Mouse (Mus musculus): ENCODE measurements at regions not wholly inside any gene's neighbourhood (a gene's known extent, or its start where the extent isn't known, plus 50 kb on each side); places are given as distances from the start of the nearest gene placed in this dataset.

- Histone ChIP-seq H3K4me1 (replicated peaks; ENCODE audit: low read depth, low read length) (peaks cover 32% of the 10 kb centered on the region), H3K4me3 (replicated peaks; ENCODE audit: low read length) (no peak overlapping the region), H3K9me3 (ENCODE audit: low read length) (peaks cover 11% of the 10 kb centered on the region), H3K36me3 (ENCODE audit: insufficient read depth, low read length) (no peaks in the 10 kb centered on the region), H3K27me3 (ENCODE audit: insufficient read depth, low read length) (peaks cover 84% of the 10 kb centered on the region)
- TF ChIP-seq POU5F1 (IDR thresholded peaks at IDR 0.05; ENCODE audit: borderline replicate concordance, low read length) (no peak), CTCF (conservative IDR thresholded peaks at IDR 0.05; ENCODE audit: low read length) (no peak), NANOG (IDR thresholded peaks at IDR 0.05; ENCODE audit: borderline replicate concordance, low read length) (no peak)
These were observed 116.8 kb upstream of the Shb start for GRCm38 (mm10) chr4:45648884-45649577.

DNA sequence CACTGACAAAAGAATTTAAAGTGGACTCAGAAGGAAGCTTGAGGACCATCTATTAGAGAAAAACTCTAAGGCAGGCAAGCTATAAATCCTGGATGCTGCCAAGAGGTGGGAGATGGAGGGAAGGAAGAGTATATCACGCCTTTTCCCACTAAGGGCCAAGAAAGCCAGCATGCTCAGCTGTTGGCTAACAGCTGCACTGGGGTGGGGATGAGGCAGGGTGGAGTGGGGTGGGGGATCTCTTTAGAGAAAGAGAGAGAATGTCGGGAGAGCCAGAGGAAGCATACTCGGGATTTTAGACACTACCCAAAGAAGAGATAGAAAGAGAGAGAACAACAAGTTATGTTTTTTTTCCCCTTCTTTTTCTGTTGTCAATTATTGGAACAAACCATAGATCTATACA is 115.2 kb upstream of the Shb start:
- H3K9me3 ChIP-seq (ENCODE audit: low read length) = peaks cover 5% of the 10 kb centered on the region
- H3K4me1 ChIP-seq (replicated peaks; ENCODE audit: low read depth, low read length) = peaks cover 32% of the 10 kb centered on the region
- peaks cover 87% of the 10 kb centered on the region for H3K27me3 ChIP-seq (ENCODE audit: insufficient read depth, low read length)
- TF ChIP-seq CTCF (conservative IDR thresholded peaks at IDR 0.05; ENCODE audit: low read length) (no peak), POU5F1 (IDR thresholded peaks at IDR 0.05; ENCODE audit: borderline replicate concordance, low read length) (no peak), NANOG (IDR thresholded peaks at IDR 0.05; ENCODE audit: borderline replicate concordance, low read length) (no peak)
- H3K4me3 ChIP-seq (replicated peaks; ENCODE audit: low read length) = no peak overlapping the region
- H3K36me3 ChIP-seq (ENCODE audit: insufficient read depth, low read length) = no peaks in the 10 kb centered on the region

- Histone ChIP-seq H3K36me3 (ENCODE audit: insufficient read depth, low read length) (no peaks in the 10 kb centered on the region), H3K9me3 (ENCODE audit: low read length) (no peaks in the 10 kb centered on the region; the same call in 1 of the 2 replicates), H3K4me3 (replicated peaks; ENCODE audit: low read length) (no peak overlapping the region), H3K4me1 (replicated peaks; ENCODE audit: low read depth, low read length) (peaks cover 27% of the 10 kb centered on the region), H3K27me3 (ENCODE audit: insufficient read depth, low read length) (peaks cover 90% of the 10 kb centered on the region)
- no peak for TF ChIP-seq POU5F1 (IDR thresholded peaks at IDR 0.05; ENCODE audit: borderline replicate concordance, low read length)
- TF ChIP-seq NANOG (IDR thresholded peaks at IDR 0.05; ENCODE audit: borderline replicate concordance, low read length) = no peak
- TF ChIP-seq CTCF (conservative IDR thresholded peaks at IDR 0.05; ENCODE audit: low read length) = no peak
These were observed 110.3 kb upstream of the Shb start for GRCm38 (mm10) chr4:45642604-45643003.

DNA sequence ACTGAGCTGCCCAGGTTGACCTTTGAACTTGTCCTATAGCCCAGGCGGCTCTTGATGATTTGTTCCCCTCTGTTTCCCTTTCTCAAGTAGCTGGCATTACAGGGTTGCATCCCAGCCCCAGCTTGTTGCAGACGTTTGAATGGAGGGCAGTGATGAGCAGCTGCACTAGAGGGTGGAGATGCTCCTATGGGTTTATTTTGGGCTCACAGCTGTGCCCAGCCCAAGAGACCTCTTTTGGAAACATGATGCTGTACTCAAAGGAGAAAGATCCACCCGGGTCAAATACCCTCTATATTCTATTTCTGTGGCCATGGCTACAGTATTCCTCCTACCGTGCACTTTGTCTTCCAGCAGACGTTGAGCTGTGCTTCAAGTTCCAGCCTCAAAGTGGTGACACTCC is 109.0 kb upstream of the Shb start:
- H3K9me3 ChIP-seq (ENCODE audit: low read length) = peaks cover 13% of the 10 kb centered on the region
- H3K27me3 ChIP-seq (ENCODE audit: insufficient read depth, low read length) = peaks cover 82% of the 10 kb centered on the region
- no peak overlapping the region for H3K4me3 ChIP-seq (replicated peaks; ENCODE audit: low read length)
- TF ChIP-seq CTCF (conservative IDR thresholded peaks at IDR 0.05; ENCODE audit: low read length) = no peak
- TF ChIP-seq NANOG (IDR thresholded peaks at IDR 0.05; ENCODE audit: borderline replicate concordance, low read length) = no peak
- no peaks in the 10 kb centered on the region for H3K36me3 ChIP-seq (ENCODE audit: insufficient read depth, low read length)
- peaks cover 14% of the 10 kb centered on the region for H3K4me1 ChIP-seq (replicated peaks; ENCODE audit: low read depth, low read length)

DNA sequence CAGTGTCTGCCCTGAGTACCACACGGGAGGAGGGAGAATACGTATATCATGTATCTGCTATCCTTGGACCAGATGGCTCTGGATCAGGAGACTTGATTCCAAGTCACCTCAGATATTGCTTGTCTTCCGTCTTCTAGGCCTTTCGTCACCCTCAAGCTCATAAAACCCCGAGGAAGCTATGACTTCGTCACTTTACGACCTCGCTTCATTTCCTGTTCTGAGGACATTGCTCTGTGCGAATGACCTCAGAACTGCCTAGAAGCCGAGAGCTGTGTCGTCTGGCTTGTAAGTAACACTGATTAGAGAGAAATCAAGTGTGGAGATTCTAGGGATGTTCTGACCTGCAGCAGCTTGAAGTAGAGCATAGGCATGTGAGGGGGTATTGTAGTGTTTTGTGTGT is 108.4 kb upstream of the Shb start:
- H3K27me3 ChIP-seq (ENCODE audit: insufficient read depth, low read length) = peaks cover 78% of the 10 kb centered on the region
- H3K4me3 ChIP-seq (replicated peaks; ENCODE audit: low read length) = no peak overlapping the region
- TF ChIP-seq CTCF (conservative IDR thresholded peaks at IDR 0.05; ENCODE audit: low read length) (no peak), POU5F1 (IDR thresholded peaks at IDR 0.05; ENCODE audit: borderline replicate concordance, low read length) (no peak), NANOG (IDR thresholded peaks at IDR 0.05; ENCODE audit: borderline replicate concordance, low read length) (no peak)
- H3K36me3 ChIP-seq (ENCODE audit: insufficient read depth, low read length) = no peaks in the 10 kb centered on the region
- peaks cover 16% of the 10 kb centered on the region for H3K9me3 ChIP-seq (ENCODE audit: low read length)
- H3K4me1 ChIP-seq (replicated peaks; ENCODE audit: low read depth, low read length) = peaks cover 13% of the 10 kb centered on the region

- no peak for TF ChIP-seq NANOG (IDR thresholded peaks at IDR 0.05; ENCODE audit: borderline replicate concordance, low read length)
- no peak for TF ChIP-seq CTCF (conservative IDR thresholded peaks at IDR 0.05; ENCODE audit: low read length)
- no peak for TF ChIP-seq POU5F1 (IDR thresholded peaks at IDR 0.05; ENCODE audit: borderline replicate concordance, low read length)
- H3K9me3 ChIP-seq (ENCODE audit: low read length) = peaks cover 16% of the 10 kb centered on the region
- H3K36me3 ChIP-seq (ENCODE audit: insufficient read depth, low read length) = no peaks in the 10 kb centered on the region
- no peak overlapping the region for H3K4me3 ChIP-seq (replicated peaks; ENCODE audit: low read length)
- H3K27me3 ChIP-seq (ENCODE audit: insufficient read depth, low read length) = peaks cover 67% of the 10 kb centered on the region
- peaks cover 13% of the 10 kb centered on the region for H3K4me1 ChIP-seq (replicated peaks; ENCODE audit: low read depth, low read length)
These were observed 107.2 kb upstream of the Shb start for GRCm38 (mm10) chr4:45639397-45640034.

DNA sequence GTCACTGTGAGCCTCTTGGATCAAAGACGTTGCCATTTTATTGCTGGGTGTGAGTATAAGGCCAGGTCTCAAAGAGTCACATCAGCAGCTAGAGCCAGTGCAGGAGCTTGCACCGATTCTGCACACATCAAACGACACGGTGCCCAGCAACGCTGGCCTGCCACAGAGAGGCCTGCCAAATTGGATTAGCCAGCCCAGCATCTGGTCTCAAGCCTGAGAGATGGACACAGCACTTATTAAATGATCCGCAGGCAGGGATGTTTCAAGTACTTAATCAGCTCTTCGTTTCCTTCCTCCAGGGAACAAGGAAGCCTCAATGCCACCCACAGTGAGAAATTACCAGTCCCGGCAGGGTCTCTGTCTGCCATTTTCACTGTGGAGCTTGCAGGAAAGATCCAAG is 106.1 kb upstream of the Shb start:
- Histone ChIP-seq H3K27me3 (ENCODE audit: insufficient read depth, low read length) (peaks cover 61% of the 10 kb centered on the region), H3K36me3 (ENCODE audit: insufficient read depth, low read length) (no peaks in the 10 kb centered on the region), H3K9me3 (ENCODE audit: low read length) (peaks cover 16% of the 10 kb centered on the region), H3K4me3 (replicated peaks; ENCODE audit: low read length) (no peak overlapping the region), H3K4me1 (replicated peaks; ENCODE audit: low read depth, low read length) (0 out of 2 replicates have a peak, but pooled peaks cover 4% of the 10 kb centered on the region)
- TF ChIP-seq NANOG (IDR thresholded peaks at IDR 0.05; ENCODE audit: borderline replicate concordance, low read length) = no peak

GRCm38 (mm10) chr4:45631276-45632045 is 99.2 kb upstream of the Shb start:
- 0 out of 2 replicates have a peak, but pooled peaks cover 4% of the 10 kb centered on the region for H3K4me1 ChIP-seq (replicated peaks; ENCODE audit: low read depth, low read length)
- H3K4me3 ChIP-seq (replicated peaks; ENCODE audit: low read length) = no peak overlapping the region
- H3K36me3 ChIP-seq (ENCODE audit: insufficient read depth, low read length) = no peaks in the 10 kb centered on the region
- H3K27me3 ChIP-seq (ENCODE audit: insufficient read depth, low read length) = peaks cover 3% of the 10 kb centered on the region
- TF ChIP-seq CTCF (conservative IDR thresholded peaks at IDR 0.05; ENCODE audit: low read length) = no peak
- TF ChIP-seq NANOG (IDR thresholded peaks at IDR 0.05; ENCODE audit: borderline replicate concordance, low read length) = no peak
- no peak for TF ChIP-seq POU5F1 (IDR thresholded peaks at IDR 0.05; ENCODE audit: borderline replicate concordance, low read length)
- H3K9me3 ChIP-seq (ENCODE audit: low read length) = peaks cover 5% of the 10 kb centered on the region
